Mouse (Mus musculus): ENCODE data around the gene C87436. TPM values are rescaled to one million over a fixed set of nuclear protein-coding genes. Genes with fewer than 3 reads are reported as not detected.
A peak's percentile ranks its signal among the peaks of the same experiment; 100 is the strongest.

Gene C87436
- total RNA-seq (2018; cell fraction: chromatin; rRNA removed) = 10 to 100 TPM in 18 of 26 experiments, 1 to 10 TPM in 8; 3.5 to 42.6 (median 15.7) TPM
- total RNA-seq (2018; cell fraction: cytosol; rRNA removed) = 10 to 100 TPM in 8 of 26 experiments, 1 to 10 TPM in 18; 3.0 to 14.3 (median 9.1) TPM
- 10 to 100 TPM in 14 of 26 experiments, 1 to 10 TPM in 12; 2.6 to 39.4 (median 12.5) TPM for total RNA-seq (2018; cell fraction: nucleus; rRNA removed)
- 8.0 to 12.3 TPM (median 8.9 TPM) in 3 replicates for polyA plus RNA-seq (2018)

GRCm38 (mm10) chr6:86438272-86439118, at the start of gene C87436:
C87436 (plus strand) TSS chr6:86438374.
- Histone ChIP-seq H3K79me2 (ENCODE audit: inconsistent target) (peaks cover 17% of the 10 kb centered on the region), H3K4me3 (ENCODE audit: inconsistent target) (peak within 1 kb of the TSS; percentile 89), H3K27ac (peak within 1 kb of the TSS; percentile 96), H3K36me3 (ENCODE audit: inconsistent target) (no peaks in the 10 kb centered on the region; the same call in 1 of the 2 replicates)
- 1% methylated on average over 57 of the region's 59 CpGs for WGBS (ENCODE audit: missing documents)

GRCm38 (mm10) chr6:86388461-86388860, 49.7 kb upstream of the C87436 start:
- Histone ChIP-seq H3K79me2 (ENCODE audit: inconsistent target) (peaks cover 1% of the 10 kb centered on the region; the same call in 1 of the 2 replicates), H3K36me3 (ENCODE audit: inconsistent target) (peaks cover 59% of the 10 kb centered on the region), H3K27ac (no peak overlapping the region), H3K4me3 (ENCODE audit: inconsistent target) (no peak overlapping the region)
- 90% methylated on average over 18 of the region's 18 CpGs for WGBS (ENCODE audit: missing documents)

- H3K36me3 ChIP-seq (ENCODE audit: inconsistent target) = peaks cover 59% of the 10 kb centered on the region
- peaks cover 25% of the 10 kb centered on the region for H3K79me2 ChIP-seq (ENCODE audit: inconsistent target)
- no peak overlapping the region for H3K4me3 ChIP-seq (ENCODE audit: inconsistent target)
- WGBS (ENCODE audit: missing documents) = 94% methylated on average over 5 of the region's 5 CpGs
- H3K27ac ChIP-seq = no peak overlapping the region
Measured at GRCm38 (mm10) chr6:86391326-86391725, 46.8 kb upstream of the C87436 start.

- WGBS (ENCODE audit: missing documents) = no CpG with 5 or more reads among the region's 1 CpGs
- H3K36me3 ChIP-seq (ENCODE audit: inconsistent target) = peaks cover 43% of the 10 kb centered on the region
Measured at GRCm38 (mm10) chr6:86393187-86393586, 45.0 kb upstream of the C87436 start.

GRCm38 (mm10) chr6:86394078-86394720, 44.0 kb upstream of the C87436 start:
- WGBS (ENCODE audit: missing documents) = 93% methylated on average over 13 of the region's 17 CpGs
- peaks cover 25% of the 10 kb centered on the region for H3K79me2 ChIP-seq (ENCODE audit: inconsistent target)
- H3K36me3 ChIP-seq (ENCODE audit: inconsistent target) = peaks cover 33% of the 10 kb centered on the region
- H3K4me3 ChIP-seq (ENCODE audit: inconsistent target) = no peak overlapping the region
- no peak overlapping the region for H3K27ac ChIP-seq

More at GRCm38 (mm10) chr6:86393187-86393586, 45.0 kb upstream of the C87436 start:
- H3K27ac ChIP-seq = no peak overlapping the region
- H3K4me3 ChIP-seq (ENCODE audit: inconsistent target) = no peak overlapping the region
- H3K79me2 ChIP-seq (ENCODE audit: inconsistent target) = peaks cover 25% of the 10 kb centered on the region

- Histone ChIP-seq H3K79me2 (ENCODE audit: inconsistent target) (peaks cover 25% of the 10 kb centered on the region), H3K4me3 (ENCODE audit: inconsistent target) (no peak overlapping the region), H3K36me3 (ENCODE audit: inconsistent target) (peaks cover 25% of the 10 kb centered on the region), H3K27ac (peak overlapping the region; percentile 77; the same call in 1 of the 2 replicates)
- 97% methylated on average over 9 of the region's 9 CpGs for WGBS (ENCODE audit: missing documents)
Measured at GRCm38 (mm10) chr6:86395021-86395420, 43.2 kb upstream of the C87436 start.

- H3K27ac ChIP-seq = peak overlapping the region; percentile 77
- WGBS (ENCODE audit: missing documents) = 3% methylated on average over 10 of the region's 10 CpGs
Measured at GRCm38 (mm10) chr6:86395969-86396368, 42.2 kb upstream of the C87436 start.

GRCm38 (mm10) chr6:86396581-86397256, 41.5 kb upstream of the C87436 start, which contains the start of gene Pcyox1:
Pcyox1 (minus strand) TSS chr6:86397154.
- Histone ChIP-seq H3K27ac (peak within 1 kb of the TSS; percentile 77), H3K36me3 (ENCODE audit: inconsistent target) (peaks cover 8% of the 10 kb centered on the region), H3K79me2 (ENCODE audit: inconsistent target) (peaks cover 25% of the 10 kb centered on the region), H3K4me3 (ENCODE audit: inconsistent target) (peak within 1 kb of the TSS; percentile 79)
- WGBS (ENCODE audit: missing documents) = 1% methylated on average over 50 of the region's 51 CpGs

More at GRCm38 (mm10) chr6:86395969-86396368, 42.2 kb upstream of the C87436 start:
- Histone ChIP-seq H3K4me3 (ENCODE audit: inconsistent target) (peak overlapping the region; percentile 79), H3K36me3 (ENCODE audit: inconsistent target) (peaks cover 15% of the 10 kb centered on the region), H3K79me2 (ENCODE audit: inconsistent target) (peaks cover 25% of the 10 kb centered on the region)

GRCm38 (mm10) chr6:86397257-86397980, 40.8 kb upstream of the C87436 start:
- Histone ChIP-seq H3K27ac (peak overlapping the region; percentile 62), H3K79me2 (ENCODE audit: inconsistent target) (peaks cover 25% of the 10 kb centered on the region), H3K36me3 (ENCODE audit: inconsistent target) (peaks cover under 1% of the 10 kb centered on the region; the same call in 1 of the 2 replicates), H3K4me3 (ENCODE audit: inconsistent target) (peak overlapping the region; percentile 79)
- 1% methylated on average over 14 of the region's 14 CpGs for WGBS (ENCODE audit: missing documents)

- WGBS (ENCODE audit: missing documents) = 100% methylated on average over 2 of the region's 2 CpGs
Measured at GRCm38 (mm10) chr6:86398986-86399385, 39.2 kb upstream of the C87436 start.

GRCm38 (mm10) chr6:86399995-86400394, 38.2 kb upstream of the C87436 start:
- Histone ChIP-seq H3K4me3 (ENCODE audit: inconsistent target) (no peak overlapping the region), H3K27ac (no peak overlapping the region), H3K79me2 (ENCODE audit: inconsistent target) (peaks cover 12% of the 10 kb centered on the region), H3K36me3 (ENCODE audit: inconsistent target) (no peaks in the 10 kb centered on the region)
- WGBS (ENCODE audit: missing documents) = 90% methylated on average over 2 of the region's 2 CpGs

More at GRCm38 (mm10) chr6:86398986-86399385, 39.2 kb upstream of the C87436 start:
- no peak overlapping the region for H3K27ac ChIP-seq
- H3K79me2 ChIP-seq (ENCODE audit: inconsistent target) = peaks cover 18% of the 10 kb centered on the region
- H3K4me3 ChIP-seq (ENCODE audit: inconsistent target) = no peak overlapping the region
- H3K36me3 ChIP-seq (ENCODE audit: inconsistent target) = no peaks in the 10 kb centered on the region

- Histone ChIP-seq H3K27ac (no peak overlapping the region), H3K36me3 (ENCODE audit: inconsistent target) (no peaks in the 10 kb centered on the region), H3K79me2 (ENCODE audit: inconsistent target) (peaks cover 14% of the 10 kb centered on the region), H3K4me3 (ENCODE audit: inconsistent target) (peak overlapping the region; percentile 14; the same call in 1 of the 2 replicates)
- 6% methylated on average over 9 of the region's 9 CpGs for WGBS (ENCODE audit: missing documents)
Measured at GRCm38 (mm10) chr6:86400972-86401371, 37.2 kb upstream of the C87436 start.

Data from macrophage (primary cell).